Mouse (Mus musculus) megakaryocyte, embryonic 14.5 days (primary cell): ENCODE results near the gene Fbxl17.

Experiments used
- FLI1 ChIP-seq: IDR thresholded peaks from 2 replicates; pipeline ENCODE4 v1.6.1; 2012; ENCODE audit warnings: low read length, inconsistent platforms, mixed read lengths
- GATA1 ChIP-seq: IDR thresholded peaks from 3 replicates; pipeline ENCODE4 v1.6.1; 2012; ENCODE audit warnings: mixed read lengths, low read length, inconsistent platforms, borderline replicate concordance

DNA sequence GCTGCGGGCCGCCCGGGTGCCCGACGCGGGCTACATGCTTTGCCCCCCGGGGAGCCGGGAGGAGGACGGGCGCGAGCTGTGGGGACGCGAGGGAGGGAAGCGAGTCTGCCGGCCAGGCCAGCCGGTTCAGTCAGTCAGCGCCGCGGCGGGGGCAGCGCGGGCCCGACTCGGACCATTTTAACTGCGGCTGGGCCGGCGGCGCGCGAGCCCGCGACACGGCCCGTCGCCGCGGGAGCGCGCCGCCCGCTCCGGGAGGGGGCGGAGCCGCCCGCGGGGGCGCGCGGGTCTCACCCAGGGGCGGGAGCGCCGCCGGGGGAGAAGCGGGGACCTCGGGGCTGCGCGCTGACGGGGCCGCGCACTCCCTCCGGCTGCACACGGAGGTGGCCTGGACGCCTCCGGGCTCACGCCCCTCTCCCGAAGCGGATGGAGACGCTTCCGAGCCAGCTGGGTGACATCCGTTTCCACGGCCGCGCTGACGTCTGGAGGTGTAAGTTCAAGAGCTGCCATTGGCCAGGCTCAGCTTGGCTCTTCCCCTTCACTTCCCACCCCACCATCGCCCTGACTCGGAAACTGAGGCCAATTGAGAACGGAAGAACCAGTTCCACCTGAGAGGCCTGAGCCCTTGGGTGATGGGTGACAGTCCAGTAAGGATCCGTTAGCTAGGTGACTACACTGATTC, 478 bp upstream of the Fbxl17 start:
- TF ChIP-seq GATA1: no peak
- no peak; the same call in 1 of the 2 replicates for TF ChIP-seq FLI1
